Mouse (Mus musculus) bone marrow macrophage, adult 2 months (primary cell): Measurements from ENCODE around the gene 1700123O20Rik.

Experiments
- CTCF ChIP-seq: IDR thresholded peaks from 2 replicates; pipeline ENCODE4 v1.5.1; 2012; ENCODE audit warnings: low read depth, mild to moderate bottlenecking, low read length, moderate library complexity
- POLR2A ChIP-seq: IDR thresholded peaks from 2 replicates; pipeline ENCODE4 v1.6.1; 2012; ENCODE audit warnings: mild to moderate bottlenecking, low read depth, low read length, borderline replicate concordance

GRCm38 (mm10) chr14:54714121-54714520 is 28.1 kb downstream of the 1700123O20Rik start:
- TF ChIP-seq POLR2A (no peak), CTCF (peak; percentile 36)
